Mouse (Mus musculus): ENCODE data around the gene Olfr836. TPM values are rescaled to one million over a fixed set of nuclear protein-coding genes. Genes with fewer than 3 reads are reported as not detected.

Olfr836 gene
- not detected in 2 replicates for polyA plus RNA-seq (2012; rRNA removed; ENCODE audit: low replicate concordance)

DNA sequence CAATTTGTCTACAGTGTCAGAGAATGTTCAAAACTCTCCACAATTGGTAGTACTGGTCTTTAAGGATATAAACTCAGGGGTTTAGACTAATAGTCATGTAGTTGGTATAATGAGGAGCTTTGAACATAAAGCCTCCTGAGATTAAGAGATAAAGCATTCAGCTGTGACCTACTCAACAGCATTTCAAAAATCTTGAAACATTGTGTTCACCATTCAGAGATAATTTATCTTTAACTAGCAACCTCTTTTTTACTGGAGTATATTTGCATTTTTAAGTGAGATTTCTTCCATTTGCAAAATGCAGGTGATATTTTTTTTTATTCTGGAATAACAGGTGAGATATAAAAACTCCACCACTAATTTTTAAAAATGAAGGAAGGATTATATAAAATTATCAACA is at the start of gene Olfr836:
Gene Olfr836 (plus strand): TSS at position 301 of the 400 bp plus-strand sequence.

GRCm38 (mm10) chr9:19136017-19136416 is 15.8 kb downstream of the Olfr836 start, which contains the start of gene Olfr837:
TSS of gene Olfr837 (plus strand) at chr9:19136317.

Other genes with a start within 250 kb of the Olfr836 start
- not detected in 2 replicates for gene Olfr830, start 245.7 kb upstream of the Olfr836 start, polyA plus RNA-seq (2012; rRNA removed; ENCODE audit: low replicate concordance)
- gene Olfr832, start 183.3 kb upstream of the Olfr836 start, polyA plus RNA-seq (2012; rRNA removed; ENCODE audit: low replicate concordance): not detected in 2 replicates
- gene Olfr834, start 132.4 kb upstream of the Olfr836 start, polyA plus RNA-seq (2012; rRNA removed; ENCODE audit: low replicate concordance): not detected in 2 replicates
- not detected in 2 replicates for gene Olfr835, start 87.6 kb upstream of the Olfr836 start, polyA plus RNA-seq (2012; rRNA removed; ENCODE audit: low replicate concordance)
- not detected in 2 replicates for gene Olfr837, start 15.9 kb downstream of the Olfr836 start, polyA plus RNA-seq (2012; rRNA removed; ENCODE audit: low replicate concordance)
- not detected in 2 replicates for gene Olfr839-ps1, start 56.9 kb downstream of the Olfr836 start, polyA plus RNA-seq (2012; rRNA removed; ENCODE audit: low replicate concordance)
- gene Olfr843, start 131.6 kb downstream of the Olfr836 start, polyA plus RNA-seq (2012; rRNA removed; ENCODE audit: low replicate concordance): not detected in 2 replicates
- gene Olfr844, start 196.0 kb downstream of the Olfr836 start, polyA plus RNA-seq (2012; rRNA removed; ENCODE audit: low replicate concordance): not detected in 2 replicates
- gene Olfr845, start 216.1 kb downstream of the Olfr836 start, polyA plus RNA-seq (2012; rRNA removed; ENCODE audit: low replicate concordance): not detected in 2 replicates
- gene Olfr846, start 243.6 kb downstream of the Olfr836 start, polyA plus RNA-seq (2012; rRNA removed; ENCODE audit: low replicate concordance): not detected in 2 replicates